Mouse (Mus musculus) kidney, adult 2 months (tissue): ENCODE measurements at regions not wholly inside any gene's neighbourhood (a gene's known extent, or its start where the extent isn't known, plus 50 kb on each side); places are given as distances from the start of the nearest gene placed in this dataset.

Experiments used
- CTCF ChIP-seq: fragments of 200-500 bp; conservative IDR thresholded peaks from 2 replicates; pipeline ENCODE4 v1.5.1; 2011; ENCODE audit warnings: low read depth, mild to moderate bottlenecking, control low read depth, low read length, moderate library complexity, mixed read lengths; ENCODE audit not compliant: insufficient read depth, insufficient read length
- POLR2A ChIP-seq: fragments of 200-500 bp; IDR thresholded peaks from one replicate; pipeline ENCODE4 v1.6.1; 2011; ENCODE audit warnings: low read depth, low read length, control low read depth

DNA sequence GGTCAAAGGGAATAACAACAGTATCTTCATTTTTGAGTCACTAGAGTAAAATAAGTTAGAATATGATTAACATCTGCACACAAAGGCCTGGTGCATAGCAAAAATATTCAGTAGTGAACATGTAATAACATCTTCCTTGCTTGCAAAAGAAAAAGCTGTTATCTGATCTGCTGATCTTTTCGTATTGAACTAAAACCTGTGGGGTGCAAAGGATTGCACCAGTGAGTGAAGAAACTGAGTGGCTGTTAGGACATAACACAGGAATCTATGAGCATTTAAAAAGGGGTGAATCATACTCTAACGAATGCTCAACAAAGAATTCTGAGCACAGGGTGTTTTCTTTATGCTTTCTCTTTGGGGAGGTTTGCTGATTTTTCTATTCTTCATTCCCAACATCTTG is 592.2 kb upstream of the Slit2 start:
- TF ChIP-seq CTCF (no peak), POLR2A (no peak)
